Mouse (Mus musculus): ENCODE results near the gene Kifc3. TPM values are rescaled to one million over a fixed set of nuclear protein-coding genes. Genes with fewer than 3 reads are reported as not detected.

The Kifc3 gene
- polyA plus RNA-seq, 1 experiment: 63.9 TPM

GRCm38 (mm10) chr8:95135242-95135641, 67.4 kb downstream of the Kifc3 start:
- no peak overlapping the region for H3K4me3 ChIP-seq (ENCODE audit: control insufficient read depth, low read depth, low read length)
- TF ChIP-seq POLR2A (IDR thresholded peaks at IDR 0.05; ENCODE audit: control insufficient read depth, low read depth, low read length) (no peak), CTCF (IDR thresholded peaks at IDR 0.05; ENCODE audit: control insufficient read depth, insufficient read depth, insufficient replicate concordance, low read depth, low read length) (no peak)
- no peaks in the 10 kb centered on the region for H3K27me3 ChIP-seq (ENCODE audit: control insufficient read depth, insufficient read depth, low read length)
- H3K36me3 ChIP-seq (ENCODE audit: control insufficient read depth, insufficient read depth, low read length): no peaks in the 10 kb centered on the region; the same call in 1 of the 2 replicates
- H3K4me1 ChIP-seq (ENCODE audit: control insufficient read depth, insufficient read depth, low read length): peaks cover 14% of the 10 kb centered on the region
- no peak overlapping the region for H3K27ac ChIP-seq (ENCODE audit: control insufficient read depth, insufficient read depth, low read depth, low read length)

- H3K4me3 ChIP-seq (ENCODE audit: control insufficient read depth, low read depth, low read length): no peak overlapping the region
- no peaks in the 10 kb centered on the region for H3K27me3 ChIP-seq (ENCODE audit: control insufficient read depth, insufficient read depth, low read length)
- peaks cover 14% of the 10 kb centered on the region for H3K4me1 ChIP-seq (ENCODE audit: control insufficient read depth, insufficient read depth, low read length)
- TF ChIP-seq POLR2A (IDR thresholded peaks at IDR 0.05; ENCODE audit: control insufficient read depth, low read depth, low read length) (no peak), CTCF (IDR thresholded peaks at IDR 0.05; ENCODE audit: control insufficient read depth, insufficient read depth, insufficient replicate concordance, low read depth, low read length) (no peak)
- H3K27ac ChIP-seq (ENCODE audit: control insufficient read depth, insufficient read depth, low read depth, low read length): no peak overlapping the region
- no peaks in the 10 kb centered on the region; the same call in 1 of the 2 replicates for H3K36me3 ChIP-seq (ENCODE audit: control insufficient read depth, insufficient read depth, low read length)
Measured at GRCm38 (mm10) chr8:95134186-95134585, 68.4 kb downstream of the Kifc3 start.

GRCm38 (mm10) chr8:95131983-95132382, 70.6 kb downstream of the Kifc3 start:
- H3K27ac ChIP-seq (ENCODE audit: control insufficient read depth, insufficient read depth, low read depth, low read length): no peak overlapping the region
- H3K27me3 ChIP-seq (ENCODE audit: control insufficient read depth, insufficient read depth, low read length): no peaks in the 10 kb centered on the region
- H3K4me3 ChIP-seq (ENCODE audit: control insufficient read depth, low read depth, low read length): no peak overlapping the region
- H3K4me1 ChIP-seq (ENCODE audit: control insufficient read depth, insufficient read depth, low read length): peaks cover under 1% of the 10 kb centered on the region; the same call in 1 of the 2 replicates
- H3K36me3 ChIP-seq (ENCODE audit: control insufficient read depth, insufficient read depth, low read length): no peaks in the 10 kb centered on the region; the same call in 1 of the 2 replicates
- TF ChIP-seq CTCF (IDR thresholded peaks at IDR 0.05; ENCODE audit: control insufficient read depth, insufficient read depth, insufficient replicate concordance, low read depth, low read length) (no peak), POLR2A (IDR thresholded peaks at IDR 0.05; ENCODE audit: control insufficient read depth, low read depth, low read length) (no peak)

- Histone ChIP-seq H3K4me1 (ENCODE audit: control insufficient read depth, insufficient read depth, low read length) (no peaks in the 10 kb centered on the region), H3K27ac (ENCODE audit: control insufficient read depth, insufficient read depth, low read depth, low read length) (no peak overlapping the region), H3K27me3 (ENCODE audit: control insufficient read depth, insufficient read depth, low read length) (no peaks in the 10 kb centered on the region), H3K4me3 (ENCODE audit: control insufficient read depth, low read depth, low read length) (no peak overlapping the region), H3K36me3 (ENCODE audit: control insufficient read depth, insufficient read depth, low read length) (no peaks in the 10 kb centered on the region; the same call in 1 of the 2 replicates)
- TF ChIP-seq POLR2A (IDR thresholded peaks at IDR 0.05; ENCODE audit: control insufficient read depth, low read depth, low read length): no peak
- no peak for TF ChIP-seq CTCF (IDR thresholded peaks at IDR 0.05; ENCODE audit: control insufficient read depth, insufficient read depth, insufficient replicate concordance, low read depth, low read length)
Measured at GRCm38 (mm10) chr8:95130966-95131537, 71.6 kb downstream of the Kifc3 start.

- H3K4me3 ChIP-seq (ENCODE audit: control insufficient read depth, low read depth, low read length): no peak overlapping the region
- H3K4me1 ChIP-seq (ENCODE audit: control insufficient read depth, insufficient read depth, low read length): no peaks in the 10 kb centered on the region
- no peaks in the 10 kb centered on the region for H3K36me3 ChIP-seq (ENCODE audit: control insufficient read depth, insufficient read depth, low read length)
- TF ChIP-seq CTCF (IDR thresholded peaks at IDR 0.05; ENCODE audit: control insufficient read depth, insufficient read depth, insufficient replicate concordance, low read depth, low read length) (no peak), POLR2A (IDR thresholded peaks at IDR 0.05; ENCODE audit: control insufficient read depth, low read depth, low read length) (no peak)
- H3K27me3 ChIP-seq (ENCODE audit: control insufficient read depth, insufficient read depth, low read length): no peaks in the 10 kb centered on the region
- no peak overlapping the region for H3K27ac ChIP-seq (ENCODE audit: control insufficient read depth, insufficient read depth, low read depth, low read length)
Measured at GRCm38 (mm10) chr8:95128750-95129260, 73.8 kb downstream of the Kifc3 start.

- H3K27me3 ChIP-seq (ENCODE audit: control insufficient read depth, insufficient read depth, low read length): no peaks in the 10 kb centered on the region
- H3K36me3 ChIP-seq (ENCODE audit: control insufficient read depth, insufficient read depth, low read length): no peaks in the 10 kb centered on the region
- no peak overlapping the region for H3K4me3 ChIP-seq (ENCODE audit: control insufficient read depth, low read depth, low read length)
- TF ChIP-seq POLR2A (IDR thresholded peaks at IDR 0.05; ENCODE audit: control insufficient read depth, low read depth, low read length) (no peak), CTCF (IDR thresholded peaks at IDR 0.05; ENCODE audit: control insufficient read depth, insufficient read depth, insufficient replicate concordance, low read depth, low read length) (no peak)
- H3K4me1 ChIP-seq (ENCODE audit: control insufficient read depth, insufficient read depth, low read length): no peaks in the 10 kb centered on the region
- H3K27ac ChIP-seq (ENCODE audit: control insufficient read depth, insufficient read depth, low read depth, low read length): no peak overlapping the region
Measured at GRCm38 (mm10) chr8:95127658-95128057, 75.0 kb downstream of the Kifc3 start.

- Histone ChIP-seq H3K36me3 (ENCODE audit: control insufficient read depth, insufficient read depth, low read length) (no peaks in the 10 kb centered on the region), H3K27ac (ENCODE audit: control insufficient read depth, insufficient read depth, low read depth, low read length) (no peak overlapping the region), H3K4me1 (ENCODE audit: control insufficient read depth, insufficient read depth, low read length) (no peaks in the 10 kb centered on the region), H3K4me3 (ENCODE audit: control insufficient read depth, low read depth, low read length) (no peak overlapping the region), H3K27me3 (ENCODE audit: control insufficient read depth, insufficient read depth, low read length) (no peaks in the 10 kb centered on the region)
- TF ChIP-seq CTCF (IDR thresholded peaks at IDR 0.05; ENCODE audit: control insufficient read depth, insufficient read depth, insufficient replicate concordance, low read depth, low read length) (no peak), POLR2A (IDR thresholded peaks at IDR 0.05; ENCODE audit: control insufficient read depth, low read depth, low read length) (no peak)
Measured at GRCm38 (mm10) chr8:95126497-95126896, 76.1 kb downstream of the Kifc3 start.

Measured in testis, adult 2 months (tissue).